Mouse (Mus musculus): ENCODE data around the gene Gp6. TPM values are rescaled to one million over a fixed set of nuclear protein-coding genes. Genes with fewer than 3 reads are reported as not detected.

Gene Gp6
- 6.8 and 11.2 TPM in 2 replicates for polyA plus RNA-seq (2012; ENCODE audit: insufficient read depth, low replicate concordance)

- Histone ChIP-seq H3K9me3 (no peaks in the 10 kb centered on the region), H3K4me3 (replicated peaks) (peak within 1 kb of the TSS; percentile 89), H3K4me1 (peaks cover 67% of the 10 kb centered on the region), H3K27me3 (replicated peaks) (no peaks in the 10 kb centered on the region), H3K36me3 (replicated peaks; ENCODE audit: low read length) (peaks cover 23% of the 10 kb centered on the region)
- TF ChIP-seq FLI1 (IDR thresholded peaks at IDR 0.05; ENCODE audit: low read length) (no peak), GATA1 (IDR thresholded peaks at IDR 0.05; ENCODE audit: borderline replicate concordance, low read length) (peak; percentile 76; the same call in 2 of the 3 replicates)
These were observed at the start of gene Gp6 for GRCm38 (mm10) chr7:4397730-4398129. TSS of gene Gp6 (minus strand) at chr7:4397744.

- TF ChIP-seq FLI1 (IDR thresholded peaks at IDR 0.05; ENCODE audit: low read length), result no peak
- no peak for TF ChIP-seq GATA1 (IDR thresholded peaks at IDR 0.05; ENCODE audit: borderline replicate concordance, low read length)
- H3K27me3 ChIP-seq (replicated peaks), result peaks cover 6% of the 10 kb centered on the region
- H3K9me3 ChIP-seq, result peaks cover 3% of the 10 kb centered on the region; the same call in 1 of the 2 replicates
- peaks cover 23% of the 10 kb centered on the region for H3K4me1 ChIP-seq
- no peak overlapping the region for H3K4me3 ChIP-seq (replicated peaks)
- H3K36me3 ChIP-seq (replicated peaks; ENCODE audit: low read length), result peaks cover 24% of the 10 kb centered on the region
These were observed 49.6 kb upstream of the Gp6 start for GRCm38 (mm10) chr7:4447138-4447537.

DNA sequence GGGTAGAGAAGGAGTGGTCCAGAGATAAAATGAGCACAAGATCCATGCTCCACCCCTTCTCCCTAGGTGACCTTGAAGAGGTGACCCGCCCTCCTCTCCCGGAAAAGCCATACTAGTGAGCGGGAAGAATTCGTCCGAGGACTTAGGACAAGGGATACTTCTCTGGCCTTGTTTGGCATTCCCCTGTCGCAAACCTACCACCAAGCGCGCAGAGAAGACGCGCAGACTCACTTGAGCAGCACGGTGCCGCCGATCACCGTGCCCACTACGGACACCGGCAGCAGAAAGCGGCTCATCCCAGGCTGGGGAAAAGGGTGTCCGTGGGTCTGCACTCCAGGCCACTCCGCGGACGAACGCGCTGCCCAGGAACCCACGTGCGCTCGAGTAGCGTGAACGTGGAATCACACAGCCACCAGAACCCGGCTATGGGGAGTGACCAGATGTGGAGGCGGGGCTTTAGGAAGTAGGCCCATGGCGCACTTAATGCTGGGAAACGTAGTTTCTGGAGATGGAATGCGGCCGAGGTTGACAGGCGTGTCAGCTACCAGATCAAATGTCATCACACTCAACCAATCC is 47.8 kb upstream of the Gp6 start, which contains the start of gene Rdh13:
Gene Rdh13, minus strand, starts transcription at position 434 of the 576 bp plus-strand sequence.
- TF ChIP-seq GATA1 (IDR thresholded peaks at IDR 0.05; ENCODE audit: borderline replicate concordance, low read length) (no peak), FLI1 (IDR thresholded peaks at IDR 0.05; ENCODE audit: low read length) (no peak)

DNA sequence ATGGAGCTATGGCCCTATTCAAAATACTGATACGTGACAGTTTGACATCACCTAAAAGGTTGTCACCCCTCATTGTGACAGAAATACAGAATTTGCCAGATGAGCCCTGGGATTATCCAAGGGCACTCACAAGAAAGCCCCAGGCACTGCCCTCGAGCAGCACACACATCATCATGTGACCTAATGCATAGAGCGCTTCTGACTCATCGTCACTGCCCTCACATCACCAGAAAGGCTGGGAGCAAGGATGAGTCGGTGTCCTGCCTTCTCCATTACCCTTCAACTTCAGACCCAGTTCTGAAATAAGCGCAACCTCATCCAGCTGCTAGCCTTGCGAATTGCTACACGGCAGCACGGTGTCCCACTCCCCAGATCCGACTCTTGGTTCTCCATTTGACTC is 43.0 kb upstream of the Gp6 start:
- peaks cover 79% of the 10 kb centered on the region for H3K36me3 ChIP-seq (replicated peaks; ENCODE audit: low read length)
- H3K4me1 ChIP-seq, result peaks cover 27% of the 10 kb centered on the region
- no peaks in the 10 kb centered on the region; the same call in 1 of the 2 replicates for H3K9me3 ChIP-seq
- TF ChIP-seq FLI1 (IDR thresholded peaks at IDR 0.05; ENCODE audit: low read length) (no peak), GATA1 (IDR thresholded peaks at IDR 0.05; ENCODE audit: borderline replicate concordance, low read length) (no peak)
- H3K27me3 ChIP-seq (replicated peaks), result no peaks in the 10 kb centered on the region
- no peak overlapping the region for H3K4me3 ChIP-seq (replicated peaks)

More for the DNA sequence above, 47.8 kb upstream of the Gp6 start, which contains the start of gene Rdh13:
- H3K9me3 ChIP-seq, result peaks cover 3% of the 10 kb centered on the region; the same call in 1 of the 2 replicates
- peak within 1 kb of the TSS; percentile 98 for H3K4me3 ChIP-seq (replicated peaks)
- peaks cover 42% of the 10 kb centered on the region for H3K36me3 ChIP-seq (replicated peaks; ENCODE audit: low read length)
- peaks cover 3% of the 10 kb centered on the region for H3K27me3 ChIP-seq (replicated peaks)
- peaks cover 24% of the 10 kb centered on the region for H3K4me1 ChIP-seq

- H3K9me3 ChIP-seq, result no peaks in the 10 kb centered on the region; the same call in 1 of the 2 replicates
- TF ChIP-seq GATA1 (IDR thresholded peaks at IDR 0.05; ENCODE audit: borderline replicate concordance, low read length) (no peak), FLI1 (IDR thresholded peaks at IDR 0.05; ENCODE audit: low read length) (no peak)
These were observed 40.2 kb upstream of the Gp6 start for GRCm38 (mm10) chr7:4437721-4438120.

GRCm38 (mm10) chr7:4432026-4432425 is 34.5 kb upstream of the Gp6 start:
- H3K36me3 ChIP-seq (replicated peaks; ENCODE audit: low read length), result peaks cover 93% of the 10 kb centered on the region

More at GRCm38 (mm10) chr7:4437721-4438120, 40.2 kb upstream of the Gp6 start:
- Histone ChIP-seq H3K4me1 (peaks cover 11% of the 10 kb centered on the region), H3K36me3 (replicated peaks; ENCODE audit: low read length) (peaks cover 89% of the 10 kb centered on the region), H3K27me3 (replicated peaks) (no peaks in the 10 kb centered on the region), H3K4me3 (replicated peaks) (no peak overlapping the region)

DNA sequence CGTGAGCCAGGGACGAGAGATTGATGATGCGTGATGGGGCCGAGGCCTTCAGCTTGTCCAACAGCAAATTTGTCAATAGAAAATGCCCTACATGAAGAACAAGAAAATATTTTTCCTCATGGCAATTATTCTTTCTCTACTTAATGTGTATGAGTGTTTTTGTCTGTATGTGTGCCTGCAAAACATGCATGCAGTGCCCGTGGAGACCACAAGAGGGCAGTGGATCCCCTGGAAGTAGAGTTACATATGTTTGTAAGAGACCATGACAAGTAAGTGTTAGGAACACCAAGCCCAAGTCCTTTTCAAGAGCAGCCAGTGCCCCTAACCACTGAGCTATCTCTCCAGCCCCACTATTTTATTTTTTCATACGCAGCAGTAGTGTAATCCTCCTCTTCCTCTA is 34.0 kb upstream of the Gp6 start:
- peaks cover 92% of the 10 kb centered on the region for H3K36me3 ChIP-seq (replicated peaks; ENCODE audit: low read length)
- H3K9me3 ChIP-seq, result peaks cover 7% of the 10 kb centered on the region
- H3K27me3 ChIP-seq (replicated peaks), result no peaks in the 10 kb centered on the region
- peaks cover 30% of the 10 kb centered on the region for H3K4me1 ChIP-seq
- no peak overlapping the region for H3K4me3 ChIP-seq (replicated peaks)
- no peak for TF ChIP-seq GATA1 (IDR thresholded peaks at IDR 0.05; ENCODE audit: borderline replicate concordance, low read length)
- no peak for TF ChIP-seq FLI1 (IDR thresholded peaks at IDR 0.05; ENCODE audit: low read length)

More at GRCm38 (mm10) chr7:4432026-4432425, 34.5 kb upstream of the Gp6 start:
- Histone ChIP-seq H3K27me3 (replicated peaks) (no peaks in the 10 kb centered on the region), H3K9me3 (peaks cover 7% of the 10 kb centered on the region), H3K4me1 (peaks cover 25% of the 10 kb centered on the region), H3K4me3 (replicated peaks) (no peak overlapping the region)
- no peak for TF ChIP-seq FLI1 (IDR thresholded peaks at IDR 0.05; ENCODE audit: low read length)
- TF ChIP-seq GATA1 (IDR thresholded peaks at IDR 0.05; ENCODE audit: borderline replicate concordance, low read length), result no peak

DNA sequence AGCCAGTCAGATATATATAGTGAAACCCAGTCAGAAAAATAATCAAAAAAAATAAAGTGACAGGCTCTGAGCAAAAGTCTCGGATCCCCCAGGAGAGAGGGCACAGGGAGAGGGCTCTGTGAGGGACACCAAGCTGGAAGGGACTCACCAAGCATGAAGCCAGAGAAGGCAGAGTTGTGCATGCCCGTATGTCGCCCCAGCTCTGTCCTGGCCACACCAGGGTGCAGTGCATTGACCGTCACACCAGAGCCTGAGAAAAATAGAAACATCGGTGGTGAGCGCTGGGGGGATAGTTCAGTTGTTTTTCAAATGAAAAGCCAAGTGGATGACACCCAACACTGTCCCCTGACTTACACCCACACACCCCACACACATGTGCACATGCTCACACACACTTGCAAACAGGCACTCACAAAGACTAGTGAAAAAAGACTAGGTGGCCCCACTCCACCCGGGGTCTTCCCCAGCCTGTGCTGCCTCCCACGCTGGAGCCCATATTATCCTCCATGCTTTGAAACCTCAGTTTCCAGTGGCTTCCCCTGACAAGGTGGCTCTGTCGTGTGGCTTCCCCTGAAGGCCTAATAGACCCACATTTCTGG is 32.8 kb upstream of the Gp6 start:
- Histone ChIP-seq H3K27me3 (replicated peaks) (no peaks in the 10 kb centered on the region), H3K36me3 (replicated peaks; ENCODE audit: low read length) (peaks cover 91% of the 10 kb centered on the region), H3K4me1 (peaks cover 42% of the 10 kb centered on the region), H3K9me3 (peaks cover 7% of the 10 kb centered on the region), H3K4me3 (replicated peaks) (no peak overlapping the region)
- no peak for TF ChIP-seq FLI1 (IDR thresholded peaks at IDR 0.05; ENCODE audit: low read length)
- TF ChIP-seq GATA1 (IDR thresholded peaks at IDR 0.05; ENCODE audit: borderline replicate concordance, low read length), result no peak

GRCm38 (mm10) chr7:4427161-4427912 is 29.8 kb upstream of the Gp6 start:
- no peaks in the 10 kb centered on the region for H3K27me3 ChIP-seq (replicated peaks)
- H3K4me1 ChIP-seq, result peaks cover 70% of the 10 kb centered on the region
- TF ChIP-seq GATA1 (IDR thresholded peaks at IDR 0.05; ENCODE audit: borderline replicate concordance, low read length) (no peak), FLI1 (IDR thresholded peaks at IDR 0.05; ENCODE audit: low read length) (no peak)
- peaks cover 5% of the 10 kb centered on the region for H3K9me3 ChIP-seq
- no peak overlapping the region for H3K4me3 ChIP-seq (replicated peaks)
- peaks cover 71% of the 10 kb centered on the region for H3K36me3 ChIP-seq (replicated peaks; ENCODE audit: low read length)

Data from megakaryocyte, embryonic 14.5 days (primary cell).